Mouse (Mus musculus): ENCODE data around the gene Arpc5l. TPM values are rescaled to one million over a fixed set of nuclear protein-coding genes. Genes with fewer than 3 reads are reported as not detected.
A peak's percentile ranks its signal among the peaks of the same experiment; 100 is the strongest.

Gene Arpc5l
- polyA plus RNA-seq, 1 experiment from 2014 or later, result 78.9 TPM

GRCm38 (mm10) chr2:38977837-38978236 lies 27.3 kb upstream of the Arpc5l start:
- no peak overlapping the region for H3K4me3 ChIP-seq
- H3K4me2 ChIP-seq, result no peak overlapping the region
- ATAC-seq (replicated peaks; ENCODE audit: insufficient number of reproducible peaks, insufficient read depth, low FRiP score, low read depth), result no peak; the same call in 1 of the 2 replicates
- no peaks in the 10 kb centered on the region for H3K36me3 ChIP-seq
- H3K9me3 ChIP-seq (replicated peaks), result no peaks in the 10 kb centered on the region
- 61% methylated on average over 4 of the region's 4 CpGs for WGBS
- no peak overlapping the region for H3K9ac ChIP-seq
- H3K27ac ChIP-seq, result no peak overlapping the region
- no peaks in the 10 kb centered on the region; the same call in 1 of the 2 replicates for H3K27me3 ChIP-seq
- H3K4me1 ChIP-seq (replicated peaks), result no peaks in the 10 kb centered on the region

- no peaks in the 10 kb centered on the region for H3K9me3 ChIP-seq (replicated peaks)
- no peaks in the 10 kb centered on the region; the same call in 1 of the 2 replicates for H3K27me3 ChIP-seq
- ATAC-seq (replicated peaks; ENCODE audit: insufficient number of reproducible peaks, insufficient read depth, low FRiP score, low read depth), result no peak
- H3K4me2 ChIP-seq, result no peak overlapping the region
- H3K36me3 ChIP-seq, result no peaks in the 10 kb centered on the region
- no peak overlapping the region for H3K27ac ChIP-seq
- 91% methylated on average over 2 of the region's 2 CpGs for WGBS
- no peak overlapping the region for H3K9ac ChIP-seq
- H3K4me1 ChIP-seq (replicated peaks), result 0 out of 2 replicates have a peak, but pooled peaks cover 2% of the 10 kb centered on the region
- H3K4me3 ChIP-seq, result no peak overlapping the region
Observed at GRCm38 (mm10) chr2:38983456-38983855, 21.7 kb upstream of the Arpc5l start.

- no peak overlapping the region for H3K4me3 ChIP-seq
- 0 out of 2 replicates have a peak, but pooled peaks cover 2% of the 10 kb centered on the region for H3K4me1 ChIP-seq (replicated peaks)
- no peak overlapping the region for H3K9ac ChIP-seq
- no peaks in the 10 kb centered on the region for H3K27me3 ChIP-seq
- 71% methylated on average over 3 of the region's 3 CpGs for WGBS
- no peaks in the 10 kb centered on the region for H3K36me3 ChIP-seq
- ATAC-seq (replicated peaks; ENCODE audit: insufficient number of reproducible peaks, insufficient read depth, low FRiP score, low read depth), result no peak
- no peak overlapping the region for H3K4me2 ChIP-seq
- no peak overlapping the region for H3K27ac ChIP-seq
- H3K9me3 ChIP-seq (replicated peaks), result no peaks in the 10 kb centered on the region
Observed at GRCm38 (mm10) chr2:38986580-38986979, 18.6 kb upstream of the Arpc5l start.

GRCm38 (mm10) chr2:38987371-38987770 lies 17.8 kb upstream of the Arpc5l start:
- H3K36me3 ChIP-seq, result no peaks in the 10 kb centered on the region
- 0 out of 2 replicates have a peak, but pooled peaks cover 2% of the 10 kb centered on the region for H3K4me1 ChIP-seq (replicated peaks)
- 50% methylated on average over 1 of the region's 1 CpGs for WGBS

DNA sequence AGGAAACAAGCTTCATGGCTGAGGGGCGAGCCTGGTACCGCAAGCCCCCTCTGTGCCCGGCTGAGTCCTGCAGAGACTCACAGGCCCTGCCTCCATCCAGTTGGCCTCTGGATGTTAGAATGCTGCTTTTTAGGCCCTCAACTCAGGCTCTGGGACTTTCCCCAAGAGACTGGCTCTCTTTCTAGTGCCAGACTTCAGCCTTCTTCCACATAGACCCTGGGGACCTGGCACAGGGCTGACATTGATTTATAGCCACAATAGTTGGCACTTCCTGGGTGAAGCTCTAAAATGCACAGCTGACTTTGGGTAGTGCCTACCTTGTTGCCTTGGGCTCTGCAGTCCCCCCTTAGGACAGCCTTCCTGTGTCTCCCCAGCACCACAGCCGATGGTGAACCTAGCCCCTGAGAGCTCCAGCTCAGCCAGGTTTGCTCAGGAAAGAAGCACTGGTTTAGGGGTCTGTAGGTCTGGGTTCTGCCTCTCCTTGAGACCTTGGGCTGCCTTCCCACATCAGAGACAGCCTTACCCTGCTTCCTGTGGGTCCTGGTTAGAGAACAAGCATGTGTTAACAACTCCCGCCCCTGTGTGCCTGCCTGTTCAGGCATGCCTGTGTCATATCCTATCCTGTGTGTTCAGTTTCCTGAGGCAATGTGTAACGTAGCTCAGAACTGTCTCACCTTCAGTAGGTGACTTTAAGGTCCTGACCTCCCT lies 17.2 kb upstream of the Arpc5l start:
- ATAC-seq (replicated peaks; ENCODE audit: insufficient number of reproducible peaks, insufficient read depth, low FRiP score, low read depth), result no peak
- H3K4me3 ChIP-seq, result no peak overlapping the region
- H3K4me2 ChIP-seq, result no peak overlapping the region
- H3K36me3 ChIP-seq, result no peaks in the 10 kb centered on the region
- no peak overlapping the region for H3K27ac ChIP-seq
- H3K27me3 ChIP-seq, result no peaks in the 10 kb centered on the region
- H3K9ac ChIP-seq, result no peak overlapping the region
- 0 out of 2 replicates have a peak, but pooled peaks cover 5% of the 10 kb centered on the region for H3K4me1 ChIP-seq (replicated peaks)
- H3K9me3 ChIP-seq (replicated peaks), result no peaks in the 10 kb centered on the region
- WGBS, result 73% methylated on average over 6 of the region's 6 CpGs

More at GRCm38 (mm10) chr2:38987371-38987770, 17.8 kb upstream of the Arpc5l start:
- H3K4me2 ChIP-seq, result no peak overlapping the region
- no peaks in the 10 kb centered on the region for H3K9me3 ChIP-seq (replicated peaks)
- H3K4me3 ChIP-seq, result no peak overlapping the region
- no peaks in the 10 kb centered on the region for H3K27me3 ChIP-seq
- no peak overlapping the region for H3K27ac ChIP-seq
- H3K9ac ChIP-seq, result no peak overlapping the region
- ATAC-seq (replicated peaks; ENCODE audit: insufficient number of reproducible peaks, insufficient read depth, low FRiP score, low read depth), result no peak

GRCm38 (mm10) chr2:38988929-38989328 lies 16.2 kb upstream of the Arpc5l start:
- Histone ChIP-seq H3K36me3 (no peaks in the 10 kb centered on the region), H3K4me2 (no peak overlapping the region), H3K9ac (no peak overlapping the region), H3K4me3 (no peak overlapping the region), H3K27ac (no peak overlapping the region), H3K9me3 (replicated peaks) (no peaks in the 10 kb centered on the region), H3K4me1 (replicated peaks) (0 out of 2 replicates have a peak, but pooled peaks cover 5% of the 10 kb centered on the region), H3K27me3 (no peaks in the 10 kb centered on the region)
- no peak for ATAC-seq (replicated peaks; ENCODE audit: insufficient number of reproducible peaks, insufficient read depth, low FRiP score, low read depth)
- 83% methylated on average over 2 of the region's 2 CpGs for WGBS

- WGBS, result 48% methylated on average over 4 of the region's 4 CpGs
- Histone ChIP-seq H3K27ac (no peak overlapping the region), H3K9me3 (replicated peaks) (no peaks in the 10 kb centered on the region), H3K4me1 (replicated peaks) (0 out of 2 replicates have a peak, but pooled peaks cover 5% of the 10 kb centered on the region), H3K27me3 (no peaks in the 10 kb centered on the region; the same call in 1 of the 2 replicates), H3K4me2 (no peak overlapping the region), H3K4me3 (no peak overlapping the region), H3K9ac (no peak overlapping the region), H3K36me3 (no peaks in the 10 kb centered on the region)
- ATAC-seq (replicated peaks; ENCODE audit: insufficient number of reproducible peaks, insufficient read depth, low FRiP score, low read depth), result no peak
Observed at GRCm38 (mm10) chr2:38992004-38992403, 13.1 kb upstream of the Arpc5l start.

GRCm38 (mm10) chr2:38992452-38992851 lies 12.7 kb upstream of the Arpc5l start:
- Histone ChIP-seq H3K9me3 (replicated peaks) (no peaks in the 10 kb centered on the region), H3K4me2 (no peak overlapping the region), H3K4me3 (no peak overlapping the region), H3K9ac (no peak overlapping the region), H3K27ac (no peak overlapping the region), H3K4me1 (replicated peaks) (peaks cover 9% of the 10 kb centered on the region), H3K27me3 (no peaks in the 10 kb centered on the region; the same call in 1 of the 2 replicates), H3K36me3 (no peaks in the 10 kb centered on the region)
- WGBS, result 51% methylated on average over 4 of the region's 4 CpGs
- no peak; the same call in 1 of the 2 replicates for ATAC-seq (replicated peaks; ENCODE audit: insufficient number of reproducible peaks, insufficient read depth, low FRiP score, low read depth)

DNA sequence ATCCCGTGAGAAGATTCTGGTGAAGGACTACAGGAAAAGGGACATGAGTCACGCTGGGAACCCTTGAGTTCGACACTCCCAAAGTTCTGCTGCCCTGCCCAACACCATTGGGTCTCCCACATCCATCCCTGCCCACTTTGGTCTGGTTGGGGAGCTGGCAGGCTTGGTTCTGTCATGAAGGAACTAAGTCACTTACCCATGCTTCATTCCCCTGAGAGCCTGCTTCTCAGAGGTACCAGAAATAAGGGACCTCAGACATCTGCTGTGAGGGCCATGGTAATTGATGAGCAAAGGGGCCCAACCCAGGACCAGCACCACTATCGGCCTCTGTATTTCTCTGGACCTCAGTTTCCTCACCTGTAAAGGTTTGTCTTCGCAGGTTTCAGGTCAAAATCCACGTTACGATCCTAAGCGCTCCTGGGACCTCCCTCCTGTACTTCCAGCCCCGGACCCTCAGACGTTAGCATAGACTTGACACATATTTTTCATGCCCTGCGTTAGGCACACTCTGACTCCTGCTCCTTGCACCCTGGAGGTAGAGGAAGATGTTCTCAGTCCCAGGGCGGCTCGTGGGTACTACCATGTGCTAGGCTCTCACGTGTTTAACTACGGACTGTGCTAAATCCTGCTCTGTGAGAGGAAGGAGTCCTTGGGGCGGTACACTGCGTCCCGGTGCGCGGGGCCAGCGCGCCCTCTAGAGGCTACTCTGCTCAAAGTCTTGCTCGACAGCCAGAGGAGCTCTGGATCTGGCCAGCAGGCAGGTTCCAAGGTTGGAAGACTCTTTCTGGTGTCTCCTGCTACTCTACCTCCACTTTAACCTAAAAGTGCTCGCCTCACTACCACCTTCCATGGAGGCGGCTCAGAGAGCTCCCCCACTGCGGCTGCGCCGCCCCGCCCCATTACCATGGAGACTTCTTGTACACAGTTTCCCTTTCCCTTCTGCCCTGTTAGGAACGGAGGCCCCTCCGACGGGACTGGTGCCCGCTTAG lies 7.5 kb upstream of the Arpc5l start, which contains the start of gene Wdr38:
Wdr38 (plus strand) TSS at position 91 of the 989 bp plus-strand sequence.
- peaks cover 11% of the 10 kb centered on the region for H3K4me1 ChIP-seq (replicated peaks)
- H3K27me3 ChIP-seq, result no peaks in the 10 kb centered on the region; the same call in 1 of the 2 replicates
- peaks cover 27% of the 10 kb centered on the region for H3K36me3 ChIP-seq
- peak within 1 kb of the TSS; percentile 55 for H3K27ac ChIP-seq
- 10% methylated on average over 33 of the region's 33 CpGs for WGBS
- H3K4me3 ChIP-seq, result peak within 1 kb of the TSS; percentile 55
- peak within 1 kb of the TSS; percentile 44 for H3K9ac ChIP-seq
- H3K4me2 ChIP-seq, result peak within 1 kb of the TSS; percentile 60
- peak; percentile 93 for ATAC-seq (replicated peaks; ENCODE audit: insufficient number of reproducible peaks, insufficient read depth, low FRiP score, low read depth)
- H3K9me3 ChIP-seq (replicated peaks), result no peaks in the 10 kb centered on the region

DNA sequence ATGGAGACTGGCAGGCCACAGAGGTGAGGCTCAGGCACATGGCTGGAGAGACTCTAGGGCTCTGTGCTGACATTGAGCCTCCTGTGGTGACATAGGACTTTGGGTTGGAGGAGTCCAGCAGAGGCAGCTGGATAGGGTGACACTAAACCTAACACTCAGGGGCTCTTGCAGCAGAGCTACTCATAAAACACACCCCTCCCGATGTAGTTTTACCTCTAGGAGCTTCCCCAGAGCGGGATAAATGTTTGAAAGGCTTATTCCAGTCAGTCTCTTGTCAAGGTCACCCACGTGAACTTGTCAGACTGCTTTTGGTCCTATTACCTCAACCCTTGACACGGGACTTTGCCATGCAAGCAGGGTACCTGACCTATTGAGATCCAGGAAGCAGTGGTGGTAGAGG lies 5.8 kb upstream of the Arpc5l start:
- no peak for ATAC-seq (replicated peaks; ENCODE audit: insufficient number of reproducible peaks, insufficient read depth, low FRiP score, low read depth)
- 48% methylated on average over 4 of the region's 4 CpGs for WGBS
- H3K27ac ChIP-seq, result no peak overlapping the region

More for the DNA sequence above, 5.8 kb upstream of the Arpc5l start:
- Histone ChIP-seq H3K9ac (no peak overlapping the region), H3K4me3 (no peak overlapping the region), H3K9me3 (replicated peaks) (no peaks in the 10 kb centered on the region), H3K36me3 (peaks cover 38% of the 10 kb centered on the region), H3K4me1 (replicated peaks) (peaks cover 27% of the 10 kb centered on the region), H3K4me2 (no peak overlapping the region), H3K27me3 (no peaks in the 10 kb centered on the region; the same call in 1 of the 2 replicates)
